In the genomic region with DNA sequence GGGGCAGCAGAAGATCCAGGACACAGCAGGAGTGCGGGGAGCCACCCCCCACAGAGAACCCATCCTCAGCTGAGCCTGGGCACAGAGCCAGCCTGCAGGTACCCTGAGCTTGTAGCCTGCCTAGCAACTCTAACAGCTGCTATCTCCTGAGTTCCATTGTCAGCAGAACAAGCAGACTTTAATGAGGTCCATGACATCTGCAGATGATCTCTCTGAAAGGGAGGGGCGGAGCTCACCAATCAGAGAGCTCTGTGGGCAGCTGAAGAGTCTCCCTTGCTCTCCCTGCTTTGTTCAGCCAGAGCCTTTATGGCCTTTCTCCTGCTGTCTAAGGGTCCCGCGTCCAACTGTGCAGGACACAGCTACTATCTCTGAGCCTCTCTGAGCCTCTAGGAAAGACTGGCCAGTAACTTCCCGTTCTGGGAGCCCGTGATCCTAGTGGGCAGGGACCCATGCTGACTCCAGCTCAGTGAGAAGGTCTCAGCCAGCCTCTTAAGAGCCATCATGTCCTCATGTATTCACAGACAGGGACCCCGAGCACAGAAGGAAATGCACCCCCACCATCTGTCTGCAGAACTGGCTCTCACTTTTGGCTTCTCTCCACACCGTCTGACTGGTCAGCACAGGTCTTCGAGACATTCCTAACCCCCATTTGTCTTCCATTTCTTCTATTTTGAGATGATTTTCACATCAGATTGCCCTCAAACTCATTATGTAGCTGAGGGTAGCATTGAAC, we compare ENCODE assay signal across 9 mouse cellular contexts. TPM values are rescaled to one million over a fixed set of nuclear protein-coding genes. Genes with fewer than 3 reads are reported as not detected.
DNase-seq lines count a peak whose midpoint lies in the region; ATAC-seq and TF ChIP-seq lines count a peak whose summit lies in the region.
"Had no signal": no experiment of that assay in that cellular context is flagged by ENCODE, and none has a peak within 500 bp of the region (broad histone marks: within the 10 kb centered on the region; RNA-seq: fewer than 3 reads in every experiment).

No protein-coding gene starts in this region.

- H3K27ac ChIP-seq in lung, embryonic 14.5 days (ENCODE audit: low read depth), result no peak overlapping the region
- peak overlapping the region; percentile 76 for H3K27ac ChIP-seq in hindbrain, embryonic 15.5 days (replicated peaks)
- H3K27ac ChIP-seq in neural tube, embryonic 13.5 days (replicated peaks), result peak overlapping the region; percentile 94
- H3K27ac ChIP-seq in heart, embryonic 12.5 days (ENCODE audit: poor library complexity, severe bottlenecking), result no peak overlapping the region
- H3K27ac ChIP-seq: left cerebral cortex, adult 2 months had no signal

- H3K4me3 ChIP-seq in lung, embryonic 14.5 days (ENCODE audit: low read depth, low read length), result no peak overlapping the region
- H3K4me3 ChIP-seq in hindbrain, embryonic 15.5 days, result no peak overlapping the region
- H3K4me3 ChIP-seq in neural tube, embryonic 13.5 days, result no peak overlapping the region
- H3K4me3 ChIP-seq in heart, embryonic 12.5 days, result no peak overlapping the region
- H3K4me3 ChIP-seq: left cerebral cortex, adult 2 months had no signal

- peak; percentile 44; the same call in 1 of the 2 replicates for ATAC-seq in lung, embryonic 14.5 days (ENCODE audit: insufficient read depth)
- ATAC-seq in hindbrain, embryonic 15.5 days (ENCODE audit: low FRiP score, low read depth), result peak; percentile 80
- ATAC-seq in neural tube, embryonic 13.5 days (ENCODE audit: low read depth), result peak; percentile 87
- no peak for ATAC-seq in heart, embryonic 12.5 days (ENCODE audit: insufficient number of reproducible peaks, low FRiP score)

- no peaks in the 10 kb centered on the region for H3K36me3 ChIP-seq in lung, embryonic 14.5 days (ENCODE audit: insufficient read depth)
- H3K36me3 ChIP-seq in hindbrain, embryonic 15.5 days, result peaks cover 25% of the 10 kb centered on the region; the same call in 1 of the 2 replicates
- H3K36me3 ChIP-seq in neural tube, embryonic 13.5 days, result peaks cover 56% of the 10 kb centered on the region
- H3K36me3 ChIP-seq in heart, embryonic 12.5 days, result no peaks in the 10 kb centered on the region

- no peaks in the 10 kb centered on the region for H3K27me3 ChIP-seq in lung, embryonic 14.5 days (ENCODE audit: insufficient read depth, low read length)
- H3K27me3 ChIP-seq in hindbrain, embryonic 15.5 days, result no peaks in the 10 kb centered on the region
- no peaks in the 10 kb centered on the region for H3K27me3 ChIP-seq in neural tube, embryonic 13.5 days
- no peaks in the 10 kb centered on the region for H3K27me3 ChIP-seq in heart, embryonic 12.5 days (replicated peaks)

- WGBS in lung, embryonic 14.5 days, result 57% methylated on average over 9 of the region's 9 CpGs
- WGBS in hindbrain, embryonic 15.5 days, result 23% methylated on average over 9 of the region's 9 CpGs
- 17% methylated on average over 9 of the region's 9 CpGs for WGBS in neural tube, embryonic 13.5 days
- 64% methylated on average over 9 of the region's 9 CpGs for WGBS in heart, embryonic 12.5 days

- H3K9ac ChIP-seq in lung, embryonic 14.5 days, result no peak overlapping the region
- no peak overlapping the region for H3K9ac ChIP-seq in hindbrain, embryonic 15.5 days
- no peak overlapping the region for H3K9ac ChIP-seq in neural tube, embryonic 13.5 days
- H3K9ac ChIP-seq in heart, embryonic 12.5 days, result no peak overlapping the region; the same call in 1 of the 2 replicates

- peaks cover 4% of the 10 kb centered on the region; the same call in 1 of the 2 replicates for H3K4me1 ChIP-seq in lung, embryonic 14.5 days (ENCODE audit: insufficient read depth)
- H3K4me1 ChIP-seq in hindbrain, embryonic 15.5 days (replicated peaks), result peaks cover 31% of the 10 kb centered on the region
- peaks cover 48% of the 10 kb centered on the region for H3K4me1 ChIP-seq in neural tube, embryonic 13.5 days (replicated peaks)
- H3K4me1 ChIP-seq in heart, embryonic 12.5 days (replicated peaks), result peaks cover 20% of the 10 kb centered on the region

- no peak for TF ChIP-seq CTCF in lung, embryonic 14.5 days (IDR thresholded peaks at IDR 0.05; ENCODE audit: low read depth)

- H3K9me3 ChIP-seq in lung, embryonic 14.5 days (ENCODE audit: low read depth, low read length), result no peaks in the 10 kb centered on the region
- no peaks in the 10 kb centered on the region for H3K9me3 ChIP-seq in hindbrain, embryonic 15.5 days
- no peaks in the 10 kb centered on the region for H3K9me3 ChIP-seq in neural tube, embryonic 13.5 days
- H3K9me3 ChIP-seq in heart, embryonic 12.5 days (replicated peaks), result no peaks in the 10 kb centered on the region

- no peak overlapping the region for H3K4me2 ChIP-seq in lung, embryonic 14.5 days
- 0 out of 2 replicates have a peak overlapping the region, but pooled peaks have one; percentile 2 for H3K4me2 ChIP-seq in hindbrain, embryonic 15.5 days
- H3K4me2 ChIP-seq in neural tube, embryonic 13.5 days, result no peak overlapping the region
- no peak overlapping the region for H3K4me2 ChIP-seq in heart, embryonic 12.5 days

- DNase-seq in lung, embryonic 14.5 days, result peak; percentile 33
- no peak for DNase-seq in lung, postnatal 4 days
- DNase-seq in layer of hippocampus, postnatal 10 days (ENCODE audit: low spot score in 2 of 2), result peak; percentile 27 to 41
- no peak for DNase-seq in thymus, adult 18-20 months
- DNase-seq in heart, adult 11 months, result no peak

RNA-seq across cellular contexts. Expression of a gene that starts 24.6 kb away (rescaled TPM):
- 7.3 and 8.4 TPM in 2 replicates for polyA plus RNA-seq in lung, embryonic 14.5 days (2014; fragmentation: Nextera tagmentation; extraction: Ambion mirVana)
- polyA plus RNA-seq in hindbrain, embryonic 15.5 days (2015; fragmentation: Nextera tagmentation; extraction: Ambion mirVana), result 57.4 and 64.9 TPM in 2 replicates
- total RNA-seq in layer of hippocampus, postnatal 10 days (2021), result 10 to 100 TPM; 49.9 to 51.5 TPM
- polyA plus RNA-seq in neural tube, embryonic 13.5 days (2015; fragmentation: Nextera tagmentation; extraction: Ambion mirVana), result 50.3 and 51.3 TPM in 2 replicates
- polyA plus RNA-seq in heart, embryonic 12.5 days (2016; fragmentation: Nextera tagmentation; extraction: Ambion mirVana), result 6.0 and 6.2 TPM in 2 replicates

RNA-seq across cellular contexts. Expression of a gene that starts 41.0 kb away (rescaled TPM):
- not detected in 2 replicates for polyA plus RNA-seq in lung, embryonic 14.5 days (2014; fragmentation: Nextera tagmentation; extraction: Ambion mirVana)
- polyA plus RNA-seq in hindbrain, embryonic 15.5 days (2015; fragmentation: Nextera tagmentation; extraction: Ambion mirVana), result 0.62 and 0.74 TPM in 2 replicates
- not detected for total RNA-seq in layer of hippocampus, postnatal 10 days (2021)
- polyA plus RNA-seq in neural tube, embryonic 13.5 days (2015; fragmentation: Nextera tagmentation; extraction: Ambion mirVana), result not detected in 2 replicates
- polyA plus RNA-seq in heart, embryonic 12.5 days (2016; fragmentation: Nextera tagmentation; extraction: Ambion mirVana), result not detected in 2 replicates
- total RNA-seq: left cerebral cortex, adult 2 months had no signal

Comparison
In these comparisons a context has a peak if more than half of its experiments do, and no peak if none do; other contexts are left out.
1. DNase-seq: peak in lung, embryonic 14.5 days (single experiment) and layer of hippocampus, postnatal 10 days (2 of 2); none in lung, postnatal 4 days (0 of 2), thymus, adult 18-20 months (0 of 2) and heart, adult 11 months (single experiment).
2. H3K27ac ChIP-seq: peak in hindbrain, embryonic 15.5 days (single experiment) and neural tube, embryonic 13.5 days (single experiment); none in lung, embryonic 14.5 days (single experiment) and heart, embryonic 12.5 days (single experiment).